In genomic region chr6:83033249-83034185, GRCm38 (mm10) we compare ENCODE assay signal across 1 mouse cellular context.
TF ChIP-seq lines count a peak whose summit lies in the region.

TSS of gene Dok1 (minus strand) at chr6:83033471.
TSS of gene Loxl3 (plus strand) at chr6:83034173.

TF ChIP-seq in MEL, 35 proteins besides CTCF, POLR2A, EP300 and RAD21 (continued from another document):
- TF ChIP-seq ZMIZ1 (IDR thresholded peaks at IDR 0.05; ENCODE audit: low read depth, low read length) (peak; percentile 55; the same call in 1 of the 2 replicates), JUND (IDR thresholded peaks at IDR 0.05; ENCODE audit: low read depth, low read length) (no peak), GATA1 (IDR thresholded peaks at IDR 0.05; ENCODE audit: low read depth, low read length) (no peak), KAT2A (conservative IDR thresholded peaks at IDR 0.05; ENCODE audit: low read depth, low read length) (no peak), BHLHE40 (IDR thresholded peaks at IDR 0.05; ENCODE audit: borderline replicate concordance, low read depth, low read length) (no peak), CHD2 (IDR thresholded peaks at IDR 0.05; ENCODE audit: low read length) (no peak), TCF12 (IDR thresholded peaks at IDR 0.05; ENCODE audit: low read depth, low read length) (peak; percentile 36; the same call in 1 of the 2 replicates), NRF1 (IDR thresholded peaks at IDR 0.05; ENCODE audit: insufficient read depth, low read depth, low read length, poor library complexity, severe bottlenecking) (no peak), POLR2AphosphoS2 (IDR thresholded peaks at IDR 0.05; ENCODE audit: low read length) (peak; percentile 74; the same call in 1 of the 2 replicates), NELFE (IDR thresholded peaks at IDR 0.05; ENCODE audit: low read depth, low read length) (peak; percentile 68), MAX (IDR thresholded peaks at IDR 0.05; ENCODE audit: low read length) (0 out of 2 replicates have a peak, but pooled peaks have one; percentile 10), SIN3A (IDR thresholded peaks at IDR 0.05; ENCODE audit: low read length) (peak; percentile 55; the same call in 1 of the 2 replicates), UBTF (IDR thresholded peaks at IDR 0.05; ENCODE audit: borderline replicate concordance, insufficient read depth, low read depth, low read length) (no peak), MAZ (IDR thresholded peaks at IDR 0.05; ENCODE audit: low read depth, low read length) (peak; percentile 82), ZKSCAN1 (IDR thresholded peaks at IDR 0.05; ENCODE audit: low read depth, low read length) (no peak), MYB (IDR thresholded peaks at IDR 0.05; ENCODE audit: low read depth, low read length) (no peak), HCFC1 (IDR thresholded peaks at IDR 0.05; ENCODE audit: low read depth, low read length) (no peak; the same call in 1 of the 2 replicates), MEF2A (IDR thresholded peaks at IDR 0.05; ENCODE audit: extremely low read depth, insufficient replicate concordance, low read depth, low read length, poor library complexity, severe bottlenecking) (no peak), SMC3 (IDR thresholded peaks at IDR 0.05; ENCODE audit: low read depth, low read length) (no peak), MXI1 (IDR thresholded peaks at IDR 0.05; ENCODE audit: low read depth, low read length) (peak; percentile 51), E2F4 (IDR thresholded peaks at IDR 0.05; ENCODE audit: borderline replicate concordance, low read depth, low read length) (no peak), MYC (IDR thresholded peaks at IDR 0.05; ENCODE audit: low read depth, low read length) (0 out of 2 replicates have a peak, but pooled peaks have one; percentile 13)
